7 mouse cellular contexts compared by ENCODE assay signal in the genomic region with DNA sequence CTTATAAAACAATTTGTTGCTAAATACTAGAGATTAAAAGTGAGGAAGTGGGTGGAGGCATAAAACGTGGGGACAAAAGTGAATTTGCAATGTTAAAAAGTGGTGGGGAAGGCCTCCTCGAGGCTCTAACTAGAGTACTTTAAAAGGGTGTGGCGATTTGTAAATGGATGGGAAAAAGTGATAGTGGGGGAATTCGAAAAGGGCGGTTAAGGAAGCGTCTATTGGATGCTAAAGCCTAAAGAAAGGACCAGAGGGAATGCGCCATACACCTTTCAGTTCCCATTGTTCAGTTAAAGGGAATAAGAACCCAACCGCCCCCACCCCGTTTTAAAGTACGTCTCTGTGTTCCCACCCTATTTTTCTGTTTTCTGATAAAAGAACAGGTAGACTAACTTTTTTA. TPM values are rescaled to one million over a fixed set of nuclear protein-coding genes. Genes with fewer than 3 reads are reported as not detected.
DNase-seq lines count a peak whose midpoint lies in the region; ATAC-seq and TF ChIP-seq lines count a peak whose summit lies in the region.

No protein-coding gene starts in this region.

- H3K27ac ChIP-seq in lung, postnatal 0 days (ENCODE audit: low read length) = peak overlapping the region; percentile 86
- H3K27ac ChIP-seq in forebrain, embryonic 11.5 days (ENCODE audit: low read depth, low read length) = peak overlapping the region; percentile 41; the same call in 1 of the 2 replicates
- H3K27ac ChIP-seq in limb, embryonic 10.5 days = peak overlapping the region; percentile 92
- peak overlapping the region; percentile 82 for H3K27ac ChIP-seq in neural tube, embryonic 15.5 days (replicated peaks)

- H3K4me3 ChIP-seq in lung, postnatal 0 days (ENCODE audit: low read depth, low read length) = 0 out of 2 replicates have a peak overlapping the region, but pooled peaks have one; percentile 16
- peak overlapping the region; percentile 21; the same call in 1 of the 2 replicates for H3K4me3 ChIP-seq in forebrain, embryonic 11.5 days (ENCODE audit: low read depth, low read length)
- H3K4me3 ChIP-seq in limb, embryonic 10.5 days = peak overlapping the region; percentile 81
- peak overlapping the region; percentile 64; the same call in 1 of the 2 replicates for H3K4me3 ChIP-seq in neural tube, embryonic 15.5 days (replicated peaks)

- no peaks in the 10 kb centered on the region for H3K27me3 ChIP-seq in lung, postnatal 0 days (replicated peaks; ENCODE audit: insufficient read depth, low read length)
- peaks cover 18% of the 10 kb centered on the region for H3K27me3 ChIP-seq in forebrain, embryonic 11.5 days (ENCODE audit: control insufficient read depth, insufficient read depth, low read length)
- peaks cover 81% of the 10 kb centered on the region for H3K27me3 ChIP-seq in limb, embryonic 10.5 days (ENCODE audit: low read depth, poor library complexity, severe bottlenecking)
- H3K27me3 ChIP-seq in neural tube, embryonic 15.5 days (replicated peaks) = peaks cover 6% of the 10 kb centered on the region; the same call in 1 of the 2 replicates

- WGBS in lung, postnatal 0 days = 68% methylated on average over 10 of the region's 10 CpGs
- WGBS in forebrain, embryonic 11.5 days = 81% methylated on average over 10 of the region's 10 CpGs
- 79% methylated on average over 10 of the region's 10 CpGs for WGBS in limb, embryonic 10.5 days
- WGBS in neural tube, embryonic 15.5 days = 76% methylated on average over 10 of the region's 10 CpGs

- TF ChIP-seq CTCF in lung, postnatal 0 days (IDR thresholded peaks at IDR 0.05) = no peak

- TF ChIP-seq EP300 in lung, postnatal 0 days (IDR thresholded peaks at IDR 0.05) = no peak

- H3K36me3 ChIP-seq in lung, postnatal 0 days (ENCODE audit: insufficient read depth, low read length) = no peaks in the 10 kb centered on the region
- no peaks in the 10 kb centered on the region for H3K36me3 ChIP-seq in forebrain, embryonic 11.5 days (ENCODE audit: control insufficient read depth, insufficient read depth, low read length)
- H3K36me3 ChIP-seq in limb, embryonic 10.5 days = peaks cover 20% of the 10 kb centered on the region
- no peaks in the 10 kb centered on the region for H3K36me3 ChIP-seq in neural tube, embryonic 15.5 days

- ATAC-seq in lung, postnatal 0 days = no peak; the same call in 1 of the 2 replicates
- ATAC-seq in forebrain, embryonic 11.5 days (replicated peaks; ENCODE audit: low FRiP score) = no peak
- ATAC-seq in neural tube, embryonic 15.5 days (ENCODE audit: low FRiP score) = no peak

- DNase-seq in lung, postnatal 0 days (ENCODE audit: low spot score) = no peak
- DNase-seq in lung, adult 18-20 months = no peak
- DNase-seq in forebrain, embryonic 11.5 days (ENCODE audit: low spot score) = no peak
- no peak for DNase-seq in limb, embryonic 10.5 days (ENCODE audit: low spot score)
- DNase-seq in adrenal gland, postnatal 25 days = no peak
- DNase-seq in urinary bladder, adult 2 months (ENCODE audit: low spot score) = no peak

- no peaks in the 10 kb centered on the region for H3K9me3 ChIP-seq in lung, postnatal 0 days (ENCODE audit: low read length)
- H3K9me3 ChIP-seq in forebrain, embryonic 11.5 days (ENCODE audit: control insufficient read depth, low read length) = no peaks in the 10 kb centered on the region
- H3K9me3 ChIP-seq in limb, embryonic 10.5 days (replicated peaks) = no peaks in the 10 kb centered on the region
- H3K9me3 ChIP-seq in neural tube, embryonic 15.5 days (replicated peaks) = no peaks in the 10 kb centered on the region

- no peaks in the 10 kb centered on the region for H3K4me1 ChIP-seq in lung, postnatal 0 days (ENCODE audit: insufficient read depth, low read depth, low read length)
- no peaks in the 10 kb centered on the region for H3K4me1 ChIP-seq in forebrain, embryonic 11.5 days (replicated peaks; ENCODE audit: control insufficient read depth, insufficient read depth, low read length)
- no peaks in the 10 kb centered on the region for H3K4me1 ChIP-seq in limb, embryonic 10.5 days
- no peaks in the 10 kb centered on the region for H3K4me1 ChIP-seq in neural tube, embryonic 15.5 days

- H3K4me2 ChIP-seq in lung, postnatal 0 days (replicated peaks; ENCODE audit: low read depth, low read length) = peak overlapping the region; percentile 37; the same call in 1 of the 2 replicates
- peak overlapping the region; percentile 46; the same call in 1 of the 2 replicates for H3K4me2 ChIP-seq in forebrain, embryonic 11.5 days (ENCODE audit: low read depth, low read length, severe bottlenecking)
- H3K4me2 ChIP-seq in neural tube, embryonic 15.5 days = peak overlapping the region; percentile 50

- no peak overlapping the region for H3K9ac ChIP-seq in lung, postnatal 0 days (replicated peaks; ENCODE audit: low read depth)
- no peak overlapping the region for H3K9ac ChIP-seq in forebrain, embryonic 11.5 days (ENCODE audit: low read length)
- H3K9ac ChIP-seq in neural tube, embryonic 15.5 days (replicated peaks) = no peak overlapping the region

RNA-seq across cellular contexts. Expression of gene Rlim, which starts 0.7 kb away (rescaled TPM):
- 15.5 and 17.7 TPM in 2 replicates for polyA plus RNA-seq in lung, postnatal 0 days (2015; fragmentation: Nextera tagmentation; extraction: Ambion mirVana)
- 39.9 and 48.7 TPM in 2 replicates for polyA plus RNA-seq in forebrain, embryonic 11.5 days (2014; fragmentation: Nextera tagmentation; extraction: Ambion mirVana)
- 38.3 and 43.3 TPM in 2 replicates for polyA plus RNA-seq in limb, embryonic 10.5 days (2016; fragmentation: Nextera tagmentation; extraction: Ambion mirVana)
- 23.2 and 24.0 TPM in 2 replicates for polyA plus RNA-seq in neural tube, embryonic 15.5 days (2015; fragmentation: Nextera tagmentation; extraction: Ambion mirVana)
- 58.8 and 60.7 TPM in 2 replicates for total RNA-seq in adrenal gland, postnatal 25 days (2021)
- 17.6 and 20.8 TPM in 2 replicates for polyA plus RNA-seq in urinary bladder, adult 2 months (2012; rRNA removed)

Comparison
In these comparisons a context has a peak if more than half of its experiments do, and no peak if none do; other contexts are left out.
1. H3K27ac ChIP-seq: peak in every context shown above with its lines; median percentile 92 in limb, embryonic 10.5 days; 86 in lung, postnatal 0 days; 82 in neural tube, embryonic 15.5 days; 41 in forebrain, embryonic 11.5 days.
2. H3K4me3 ChIP-seq: peak in every context shown above with its lines; median percentile 81 in limb, embryonic 10.5 days; 64 in neural tube, embryonic 15.5 days; 21 in forebrain, embryonic 11.5 days; 16 in lung, postnatal 0 days.